Mouse (Mus musculus) embryo, embryonic 11.5 days (tissue): Measurements from ENCODE around the gene Ubr7.

Experiments used
- DNase-seq: peaks from one replicate; pipeline ENCODE4 v3.0.0-alpha.2; 2012; ENCODE audit warnings: low read depth, low spot score

Gene Ubr7

DNA sequence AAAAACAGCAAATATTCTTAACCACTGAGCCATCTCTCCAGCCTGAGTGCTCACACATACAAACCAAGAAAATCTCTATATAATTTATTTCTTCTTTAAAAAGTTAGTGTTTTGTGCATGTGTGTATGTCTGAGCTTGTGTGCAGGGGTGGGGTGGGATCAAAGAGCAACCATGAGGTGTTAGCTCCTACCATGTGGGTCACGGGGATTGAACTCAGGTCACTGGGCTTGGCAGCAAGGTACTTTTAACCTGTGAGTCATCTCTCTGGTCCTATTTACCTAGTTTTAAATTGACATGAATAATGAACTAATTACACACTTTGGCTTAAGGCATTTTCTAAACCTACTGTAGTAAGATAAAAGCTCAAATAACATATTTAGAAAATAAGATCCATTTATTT, 68.6 kb downstream of the Ubr7 start:
- DNase-seq: no peak

DNA sequence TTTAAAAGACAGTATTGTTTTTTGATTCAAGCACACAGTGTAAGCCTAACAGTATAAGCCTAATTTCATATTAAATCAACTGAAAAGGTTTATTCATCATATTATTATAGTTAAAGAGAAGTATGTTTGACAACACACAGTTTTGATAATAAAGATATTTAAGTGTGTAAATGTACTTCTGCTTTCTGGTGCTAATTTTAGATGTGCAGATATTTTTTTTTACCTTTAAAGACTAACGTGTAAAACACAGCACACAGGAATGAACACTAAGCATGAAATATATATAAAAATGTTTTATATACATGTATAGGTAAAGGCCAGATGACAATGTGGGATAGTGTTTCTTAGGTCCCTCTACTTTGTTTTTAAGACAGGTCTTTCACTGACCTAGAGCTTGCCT, 69.4 kb downstream of the Ubr7 start:
- no peak for DNase-seq
